Mouse (Mus musculus) skeletal muscle tissue, adult 2 months (tissue): ENCODE data around the gene Zfp618.

Experiments used
- DNase-seq: peaks from one replicate; pipeline ENCODE4 v3.0.0-alpha.2; 2012; ENCODE audit warnings: low read depth, low spot score

The Zfp618 gene

DNA sequence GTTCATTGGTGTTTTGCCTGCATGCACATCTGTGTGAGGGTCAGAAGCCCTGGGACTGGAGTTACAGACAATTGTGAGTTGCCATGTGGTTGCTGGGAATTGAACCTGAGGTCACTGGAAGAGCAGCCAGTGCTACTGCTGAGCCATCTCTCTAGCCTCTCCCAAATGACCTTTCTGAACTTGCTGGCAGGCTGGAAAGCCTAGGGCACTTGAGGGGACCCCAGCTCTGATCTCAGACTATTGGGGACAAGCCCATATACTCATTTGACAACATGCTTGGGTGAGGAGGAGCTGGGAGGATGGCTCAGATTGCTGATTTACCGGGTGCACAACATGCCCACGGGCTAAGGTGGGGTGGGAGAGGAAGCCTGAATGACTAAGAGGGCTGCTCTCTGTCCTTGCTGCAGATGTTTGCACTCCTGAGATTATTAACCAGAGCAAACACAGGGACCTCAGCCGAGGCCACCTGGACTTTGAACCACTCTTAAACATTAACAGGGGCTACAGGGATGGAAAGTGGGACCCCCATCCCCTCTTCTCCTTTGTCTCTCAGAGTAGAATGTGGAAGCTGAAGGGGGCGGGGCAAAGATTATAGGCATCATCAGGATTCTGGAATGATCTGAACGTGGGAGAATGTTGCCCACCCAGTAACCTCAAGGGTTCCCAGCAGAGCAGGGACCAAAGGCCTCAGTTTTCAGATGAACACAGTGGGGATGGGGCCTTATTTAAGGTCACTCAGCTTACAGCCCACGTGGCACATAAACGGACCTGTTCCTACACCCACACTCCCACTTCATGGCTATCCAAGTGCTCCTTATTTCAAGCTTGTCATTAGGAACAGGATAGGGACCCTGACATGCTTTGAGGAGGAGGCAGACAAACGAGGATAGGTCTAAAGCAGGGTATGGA lies 191.6 kb downstream of the Zfp618 start:
- DNase-seq: no peak

- DNase-seq: no peak
Measured at GRCm38 (mm10) chr4:63158192-63158591, 192.8 kb downstream of the Zfp618 start.

DNA sequence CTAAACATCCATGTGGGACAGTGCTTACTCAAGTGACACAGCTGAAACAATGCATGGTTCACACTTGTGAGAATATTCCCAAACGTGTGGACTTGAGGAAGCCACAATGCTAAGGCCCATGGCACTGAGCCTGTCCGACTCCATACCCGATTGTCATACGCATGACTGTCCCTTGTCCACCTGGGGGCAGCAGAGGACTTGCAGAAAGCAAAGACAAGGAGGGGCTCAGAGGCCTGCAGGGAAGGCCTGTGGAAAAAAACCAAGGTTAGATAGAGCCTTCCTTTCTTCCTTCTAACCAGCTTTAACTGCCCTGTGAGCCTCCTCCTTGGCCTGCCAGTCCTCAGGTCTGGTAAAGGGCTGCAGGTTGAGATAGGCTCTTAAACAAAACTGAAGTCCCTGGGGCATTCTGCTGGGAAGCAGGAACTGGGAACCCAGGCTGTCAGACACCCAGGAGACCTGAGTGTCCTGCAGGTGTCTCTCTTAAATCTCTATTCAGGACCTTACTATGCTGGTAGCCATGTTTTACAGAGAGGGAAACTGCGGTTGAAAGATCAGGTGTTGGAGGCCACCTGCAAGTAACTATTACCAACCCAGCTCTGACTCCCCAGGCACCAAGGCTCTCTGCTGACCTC lies 193.7 kb downstream of the Zfp618 start:
- DNase-seq: peak; percentile 66

- no peak for DNase-seq
Measured at GRCm38 (mm10) chr4:63165636-63166035, 200.3 kb downstream of the Zfp618 start.

- DNase-seq: no peak
Measured at GRCm38 (mm10) chr4:63166323-63166722, 200.9 kb downstream of the Zfp618 start.

DNA sequence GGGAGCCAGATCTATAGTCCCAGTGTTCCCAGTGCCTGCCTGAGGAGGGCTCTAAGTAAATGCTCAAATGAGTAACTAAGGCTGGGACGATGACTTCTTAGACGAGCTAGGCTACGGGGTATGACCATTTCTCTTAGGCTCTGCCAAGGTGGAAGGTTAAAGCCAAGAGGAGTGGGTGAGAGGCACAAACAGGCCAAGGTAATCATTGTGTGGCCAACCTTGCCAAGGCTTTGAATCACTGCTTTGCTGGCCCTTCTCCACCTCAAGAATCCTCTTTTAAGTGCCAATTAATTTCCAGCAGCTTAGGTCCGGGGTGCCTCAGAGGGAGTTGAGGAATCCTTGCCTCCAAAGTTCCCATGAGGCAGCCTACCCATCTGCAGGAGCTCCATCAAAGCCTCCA lies 204.7 kb downstream of the Zfp618 start:
- no peak for DNase-seq

DNA sequence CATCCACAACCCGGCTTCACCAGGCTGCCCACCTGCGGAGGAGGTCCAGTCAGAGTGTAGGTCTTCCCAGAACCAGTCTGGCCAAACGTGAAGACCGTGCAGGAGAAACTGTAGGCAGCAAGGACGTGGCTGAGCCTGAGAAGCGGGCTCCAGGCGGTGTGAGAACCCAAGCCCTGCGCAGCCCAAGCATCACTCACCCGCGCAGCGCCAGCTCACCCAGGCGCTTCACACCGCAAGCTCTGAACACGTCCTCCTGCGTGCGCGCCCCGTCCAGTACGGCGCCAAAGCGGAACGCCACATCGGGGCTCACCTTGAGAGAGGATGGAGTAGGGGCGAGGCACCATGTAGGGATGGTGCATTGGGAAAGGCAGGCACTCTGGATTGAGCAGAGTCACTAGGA lies 205.7 kb downstream of the Zfp618 start:
- DNase-seq: no peak

- DNase-seq: no peak
Measured at GRCm38 (mm10) chr4:63171969-63172685, 206.8 kb downstream of the Zfp618 start, which contains the start of gene Kif12. TSS of gene Kif12 (minus strand) at chr4:63172131.

- peak; percentile 6 for DNase-seq
Measured at GRCm38 (mm10) chr4:63181556-63181955, 216.2 kb downstream of the Zfp618 start.

GRCm38 (mm10) chr4:63186281-63186870 lies 221.0 kb downstream of the Zfp618 start:
- no peak for DNase-seq
